Mouse (Mus musculus): ENCODE measurements at regions not wholly inside any gene's neighbourhood (a gene's known extent, or its start where the extent isn't known, plus 50 kb on each side); places are given as distances from the start of the nearest gene placed in this dataset.

- TF ChIP-seq POLR2A (IDR thresholded peaks at IDR 0.05; ENCODE audit: extremely low read depth, insufficient read depth, low read length) (no peak), CTCF (IDR thresholded peaks at IDR 0.05; ENCODE audit: extremely low read depth, insufficient read depth, low read length) (no peak)
Measured at GRCm38 (mm10) chr3:60841895-60842294, 160.7 kb upstream of the P2ry1 start.

Data from cortical plate, adult 2 months (tissue).